Mouse (Mus musculus): ENCODE measurements around the gene Gm14443. TPM values are rescaled to one million over a fixed set of nuclear protein-coding genes. Genes with fewer than 3 reads are reported as not detected.

The Gm14443 gene
- polyA plus RNA-seq (2014; fragmentation: Illumina TruSeq; extraction: RNeasy Lipid Tissue Mini Kit (QIAGEN cat#74804); ENCODE audit: low read depth, low replicate concordance) = 0.24 TPM

DNA sequence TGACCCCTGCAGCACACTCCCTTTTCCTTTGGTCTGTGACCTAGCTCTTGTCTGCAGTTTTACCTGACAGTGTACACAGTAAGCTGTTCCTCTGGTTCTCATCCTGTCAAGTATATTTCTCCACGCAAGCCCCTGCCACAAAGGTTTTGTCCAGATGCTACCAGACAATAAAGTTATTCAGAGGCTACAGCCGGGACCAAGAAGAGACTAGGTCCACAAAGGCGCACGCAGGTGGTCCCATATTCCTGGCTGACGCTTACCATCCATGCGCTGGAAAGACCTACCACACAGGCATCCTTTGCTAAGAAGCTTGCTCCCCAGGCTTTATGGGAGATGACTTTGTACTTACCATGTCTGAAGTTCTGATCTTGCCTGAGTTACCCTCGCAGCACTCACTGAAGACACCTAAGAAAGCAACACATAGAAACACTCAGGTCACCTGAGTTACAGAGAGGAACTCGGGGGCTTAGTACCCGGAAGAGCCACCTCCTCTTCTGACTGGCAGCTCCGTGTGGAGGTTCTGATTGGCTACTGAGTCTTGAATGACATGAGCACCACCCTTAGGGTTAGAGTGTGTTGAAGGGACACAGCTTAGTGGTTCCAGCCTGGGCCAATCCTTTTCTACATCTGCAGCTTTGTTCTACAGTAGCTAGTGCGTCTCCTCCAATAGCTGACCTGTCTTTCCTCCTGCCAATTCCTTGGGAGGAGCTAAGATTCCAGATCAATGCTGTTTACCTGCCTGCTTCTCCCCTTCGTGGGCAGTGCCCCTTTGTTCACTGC is at the start of gene Gm14443:
Gm14443 (minus strand) TSS at position 471 of the 780 bp plus-strand sequence.

DNA sequence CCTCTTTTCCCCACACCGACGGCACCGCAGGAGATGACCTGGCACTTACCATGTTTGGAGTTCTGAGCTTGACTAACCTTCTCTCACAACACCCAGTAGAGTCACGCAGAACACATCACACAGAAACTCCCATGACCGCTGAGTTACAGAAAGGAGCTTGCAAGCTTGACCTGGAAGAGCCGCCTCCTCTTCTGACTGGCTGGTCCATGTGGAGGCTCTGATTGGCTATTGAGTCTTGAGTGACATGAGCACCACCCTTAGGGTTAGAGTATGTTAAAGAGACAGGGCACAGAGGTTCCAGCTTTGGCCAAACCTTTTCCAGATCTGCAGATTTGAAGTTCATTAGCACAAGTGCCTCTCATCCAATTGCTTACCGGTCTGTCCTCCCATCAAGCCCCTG is 31.1 kb upstream of the Gm14443 start, which contains the start of gene Gm14391:
Gm14391 (minus strand) TSS at position 186 of the 400 bp plus-strand sequence.

DNA sequence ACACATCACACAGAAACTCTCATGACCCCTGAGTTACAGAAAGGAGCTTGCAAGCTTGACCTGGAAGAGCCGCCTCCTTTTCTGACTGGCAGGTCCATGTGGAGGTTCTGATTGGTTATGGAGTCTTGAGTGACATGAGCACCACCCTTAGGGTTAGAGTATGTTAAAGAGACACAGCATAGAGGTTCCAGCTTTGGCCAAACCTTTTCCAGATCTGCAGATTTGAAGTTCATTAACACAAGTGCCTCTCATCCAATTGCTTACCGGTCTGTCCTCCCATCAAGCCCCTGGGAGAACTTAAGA is 33.7 kb downstream of the Gm14443 start, which contains the start of gene Gm14399:
Gm14399 (minus strand) TSS at position 20 of the 303 bp plus-strand sequence.

Other genes with a start within 250 kb of the Gm14443 start
- not detected for gene Gm14444, start 165.6 kb downstream of the Gm14443 start, polyA plus RNA-seq (2014; fragmentation: Illumina TruSeq; extraction: RNeasy Lipid Tissue Mini Kit (QIAGEN cat#74804); ENCODE audit: low read depth, low replicate concordance)
- gene Gm14393, start 108.1 kb downstream of the Gm14443 start, polyA plus RNA-seq (2014; fragmentation: Illumina TruSeq; extraction: RNeasy Lipid Tissue Mini Kit (QIAGEN cat#74804); ENCODE audit: low read depth, low replicate concordance) = not detected
- gene Gm14399, start 33.9 kb downstream of the Gm14443 start, polyA plus RNA-seq (2014; fragmentation: Illumina TruSeq; extraction: RNeasy Lipid Tissue Mini Kit (QIAGEN cat#74804); ENCODE audit: low read depth, low replicate concordance) = 9.9 TPM
- 16.4 TPM for gene Gm14391, start 31.0 kb upstream of the Gm14443 start, polyA plus RNA-seq (2014; fragmentation: Illumina TruSeq; extraction: RNeasy Lipid Tissue Mini Kit (QIAGEN cat#74804); ENCODE audit: low read depth, low replicate concordance)
- 15.1 TPM for gene Gm14440, start 99.3 kb upstream of the Gm14443 start, polyA plus RNA-seq (2014; fragmentation: Illumina TruSeq; extraction: RNeasy Lipid Tissue Mini Kit (QIAGEN cat#74804); ENCODE audit: low read depth, low replicate concordance)
- gene Gm4631, start 162.3 kb upstream of the Gm14443 start, polyA plus RNA-seq (2014; fragmentation: Illumina TruSeq; extraction: RNeasy Lipid Tissue Mini Kit (QIAGEN cat#74804); ENCODE audit: low read depth, low replicate concordance) = 30.6 TPM
- 11.7 TPM for gene Zfp968, start 196.6 kb upstream of the Gm14443 start, polyA plus RNA-seq (2014; fragmentation: Illumina TruSeq; extraction: RNeasy Lipid Tissue Mini Kit (QIAGEN cat#74804); ENCODE audit: low read depth, low replicate concordance)

All from liver, adult 10 weeks (tissue).